Mouse (Mus musculus) urinary bladder, postnatal 4 days (tissue): ENCODE results near the gene Pemt.

Source experiments
- DNase-seq, 2 experiments: peaks; one replicate each; pipeline ENCODE4 v3.0.0; 2021 to 2022; ENCODE audit warnings: low spot score in 2 of 2

Gene Pemt

GRCm38 (mm10) chr11:60056520-60056919, 10.2 kb upstream of the Pemt start:
- no peak for DNase-seq

- DNase-seq: no peak
Measured at GRCm38 (mm10) chr11:60048841-60049240, 2.6 kb upstream of the Pemt start.

GRCm38 (mm10) chr11:60045676-60046057, 622 bp downstream of the Pemt start:
- no peak for DNase-seq

- no peak for DNase-seq
Measured at GRCm38 (mm10) chr11:60044777-60045176, 1.5 kb downstream of the Pemt start.

GRCm38 (mm10) chr11:60042277-60042676, 4.0 kb downstream of the Pemt start:
- no peak for DNase-seq

- DNase-seq: no peak
Measured at GRCm38 (mm10) chr11:60036537-60037220, 9.6 kb downstream of the Pemt start.

GRCm38 (mm10) chr11:60034911-60035400, 11.3 kb downstream of the Pemt start:
- DNase-seq: no peak

GRCm38 (mm10) chr11:60034293-60034692, 12.0 kb downstream of the Pemt start:
- no peak for DNase-seq

GRCm38 (mm10) chr11:60032586-60033430, 13.5 kb downstream of the Pemt start:
- DNase-seq: no peak

GRCm38 (mm10) chr11:60030747-60031331, 15.4 kb downstream of the Pemt start:
- no peak for DNase-seq

GRCm38 (mm10) chr11:60029976-60030375, 16.3 kb downstream of the Pemt start:
- no peak for DNase-seq

- DNase-seq: no peak
Measured at GRCm38 (mm10) chr11:60027913-60028875, 18.1 kb downstream of the Pemt start.

GRCm38 (mm10) chr11:60027272-60027671, 19.0 kb downstream of the Pemt start:
- DNase-seq: peak; percentile 45 to 85

- DNase-seq: no peak
Measured at GRCm38 (mm10) chr11:60026166-60026565, 20.1 kb downstream of the Pemt start.

GRCm38 (mm10) chr11:60021201-60021600, 25.1 kb downstream of the Pemt start:
- DNase-seq: no peak

GRCm38 (mm10) chr11:60016726-60017125, 29.6 kb downstream of the Pemt start:
- no peak for DNase-seq

GRCm38 (mm10) chr11:60011516-60011915, 34.8 kb downstream of the Pemt start:
- no peak for DNase-seq

- no peak for DNase-seq
Measured at GRCm38 (mm10) chr11:60009451-60009850, 36.8 kb downstream of the Pemt start.

- no peak for DNase-seq
Measured at GRCm38 (mm10) chr11:60005866-60006265, 40.4 kb downstream of the Pemt start.

- DNase-seq: no peak
Measured at GRCm38 (mm10) chr11:60004716-60005115, 41.6 kb downstream of the Pemt start.

- DNase-seq: no peak
Measured at GRCm38 (mm10) chr11:60003811-60004210, 42.5 kb downstream of the Pemt start.
